Mouse (Mus musculus): ENCODE measurements at regions not wholly inside any gene's neighbourhood (a gene's known extent, or its start where the extent isn't known, plus 50 kb on each side); places are given as distances from the start of the nearest gene placed in this dataset.

GRCm38 (mm10) chr8:79554311-79554710, 85.1 kb upstream of the Otud4 start:
- H3K9ac ChIP-seq, result no peak overlapping the region
- no peak for ATAC-seq (ENCODE audit: low FRiP score, low read depth)
- 87% methylated on average over 2 of the region's 4 CpGs for WGBS

GRCm38 (mm10) chr8:79550151-79550550, 89.3 kb upstream of the Otud4 start:
- no peaks in the 10 kb centered on the region for H3K36me3 ChIP-seq
- H3K27ac ChIP-seq, result no peak overlapping the region
- no peaks in the 10 kb centered on the region for H3K27me3 ChIP-seq
- no peak overlapping the region for H3K9ac ChIP-seq
- 94% methylated on average over 2 of the region's 2 CpGs for WGBS
- no peaks in the 10 kb centered on the region for H3K9me3 ChIP-seq
- no peaks in the 10 kb centered on the region for H3K4me1 ChIP-seq
- H3K4me3 ChIP-seq, result no peak overlapping the region
- no peak overlapping the region for H3K4me2 ChIP-seq (replicated peaks)
- no peak for ATAC-seq (ENCODE audit: low FRiP score, low read depth)

More at GRCm38 (mm10) chr8:79554311-79554710, 85.1 kb upstream of the Otud4 start:
- no peak overlapping the region for H3K4me2 ChIP-seq (replicated peaks)
- no peak overlapping the region for H3K4me3 ChIP-seq
- H3K4me1 ChIP-seq, result no peaks in the 10 kb centered on the region
- no peak overlapping the region for H3K27ac ChIP-seq
- no peaks in the 10 kb centered on the region for H3K27me3 ChIP-seq
- H3K36me3 ChIP-seq, result no peaks in the 10 kb centered on the region
- H3K9me3 ChIP-seq, result no peaks in the 10 kb centered on the region

- Histone ChIP-seq H3K4me2 (replicated peaks) (no peak overlapping the region), H3K27ac (no peak overlapping the region), H3K9ac (no peak overlapping the region), H3K36me3 (no peaks in the 10 kb centered on the region), H3K9me3 (no peaks in the 10 kb centered on the region), H3K4me3 (no peak overlapping the region), H3K4me1 (no peaks in the 10 kb centered on the region), H3K27me3 (no peaks in the 10 kb centered on the region)
- 78% methylated on average over 6 of the region's 6 CpGs for WGBS
- no peak for ATAC-seq (ENCODE audit: low FRiP score, low read depth)
Observed at GRCm38 (mm10) chr8:79548156-79548555, 91.3 kb upstream of the Otud4 start.

GRCm38 (mm10) chr8:79545866-79546373, 93.5 kb upstream of the Otud4 start:
- Histone ChIP-seq H3K27ac (no peak overlapping the region), H3K4me2 (replicated peaks) (no peak overlapping the region), H3K36me3 (no peaks in the 10 kb centered on the region), H3K9ac (no peak overlapping the region), H3K9me3 (no peaks in the 10 kb centered on the region), H3K4me1 (no peaks in the 10 kb centered on the region), H3K27me3 (no peaks in the 10 kb centered on the region), H3K4me3 (no peak overlapping the region)
- WGBS, result 87% methylated on average over 5 of the region's 5 CpGs
- ATAC-seq (ENCODE audit: low FRiP score, low read depth), result no peak

- Histone ChIP-seq H3K36me3 (no peaks in the 10 kb centered on the region), H3K4me2 (replicated peaks) (no peak overlapping the region), H3K4me1 (no peaks in the 10 kb centered on the region), H3K27ac (no peak overlapping the region), H3K27me3 (no peaks in the 10 kb centered on the region), H3K9me3 (no peaks in the 10 kb centered on the region), H3K9ac (no peak overlapping the region), H3K4me3 (no peak overlapping the region)
- no peak for ATAC-seq (ENCODE audit: low FRiP score, low read depth)
- 46% methylated on average over 2 of the region's 2 CpGs for WGBS
Observed at GRCm38 (mm10) chr8:79542461-79542860, 97.0 kb upstream of the Otud4 start.

GRCm38 (mm10) chr8:79540053-79540452, 99.4 kb upstream of the Otud4 start:
- Histone ChIP-seq H3K9ac (no peak overlapping the region), H3K9me3 (no peaks in the 10 kb centered on the region), H3K36me3 (no peaks in the 10 kb centered on the region), H3K4me1 (no peaks in the 10 kb centered on the region), H3K4me3 (no peak overlapping the region), H3K27ac (no peak overlapping the region), H3K27me3 (no peaks in the 10 kb centered on the region), H3K4me2 (replicated peaks) (no peak overlapping the region)
- ATAC-seq (ENCODE audit: low FRiP score, low read depth), result no peak
- WGBS, result 81% methylated on average over 4 of the region's 4 CpGs

GRCm38 (mm10) chr8:79534271-79534889, 105.0 kb upstream of the Otud4 start:
- no peaks in the 10 kb centered on the region for H3K36me3 ChIP-seq
- H3K4me1 ChIP-seq, result peaks cover 11% of the 10 kb centered on the region; the same call in 1 of the 2 replicates
- peak overlapping the region; percentile 30 for H3K4me2 ChIP-seq (replicated peaks)
- H3K27ac ChIP-seq, result peak overlapping the region; percentile 11; the same call in 1 of the 2 replicates
- H3K9ac ChIP-seq, result no peak overlapping the region
- no peaks in the 10 kb centered on the region for H3K27me3 ChIP-seq
- H3K4me3 ChIP-seq, result no peak overlapping the region
- peak; percentile 69 for ATAC-seq (ENCODE audit: low FRiP score, low read depth)
- 0 out of 2 replicates have a peak, but pooled peaks cover 6% of the 10 kb centered on the region for H3K9me3 ChIP-seq
- WGBS, result 38% methylated on average over 12 of the region's 12 CpGs

- Histone ChIP-seq H3K4me1 (peaks cover 11% of the 10 kb centered on the region; the same call in 1 of the 2 replicates), H3K9me3 (0 out of 2 replicates have a peak, but pooled peaks cover 6% of the 10 kb centered on the region), H3K27me3 (no peaks in the 10 kb centered on the region), H3K27ac (no peak overlapping the region), H3K4me2 (replicated peaks) (no peak overlapping the region), H3K4me3 (no peak overlapping the region), H3K36me3 (no peaks in the 10 kb centered on the region), H3K9ac (no peak overlapping the region)
- WGBS, result 39% methylated on average over 4 of the region's 4 CpGs
- ATAC-seq (ENCODE audit: low FRiP score, low read depth), result no peak
Observed at GRCm38 (mm10) chr8:79529556-79529955, 109.9 kb upstream of the Otud4 start.

GRCm38 (mm10) chr8:79522040-79522439, 117.4 kb upstream of the Otud4 start:
- Histone ChIP-seq H3K9ac (no peak overlapping the region), H3K36me3 (no peaks in the 10 kb centered on the region), H3K4me2 (replicated peaks) (peak overlapping the region; percentile 37), H3K4me3 (no peak overlapping the region), H3K27ac (no peak overlapping the region; the same call in 1 of the 2 replicates), H3K9me3 (no peaks in the 10 kb centered on the region), H3K4me1 (0 out of 2 replicates have a peak, but pooled peaks cover 3% of the 10 kb centered on the region), H3K27me3 (no peaks in the 10 kb centered on the region)
- 13% methylated on average over 1 of the region's 1 CpGs for WGBS
- peak; percentile 69; the same call in 1 of the 2 replicates for ATAC-seq (ENCODE audit: low FRiP score, low read depth)

- Histone ChIP-seq H3K9me3 (no peaks in the 10 kb centered on the region), H3K27ac (no peak overlapping the region), H3K4me3 (no peak overlapping the region), H3K36me3 (no peaks in the 10 kb centered on the region), H3K4me1 (0 out of 2 replicates have a peak, but pooled peaks cover 3% of the 10 kb centered on the region), H3K27me3 (no peaks in the 10 kb centered on the region), H3K9ac (no peak overlapping the region), H3K4me2 (replicated peaks) (no peak overlapping the region)
- 50% methylated on average over 4 of the region's 4 CpGs for WGBS
- no peak for ATAC-seq (ENCODE audit: low FRiP score, low read depth)
Observed at GRCm38 (mm10) chr8:79518966-79519365, 119.6 kb upstream of the Smad1 start.

GRCm38 (mm10) chr8:79515282-79515783, 116.0 kb upstream of the Smad1 start:
- Histone ChIP-seq H3K27ac (no peak overlapping the region), H3K36me3 (no peaks in the 10 kb centered on the region), H3K9ac (no peak overlapping the region), H3K4me1 (no peaks in the 10 kb centered on the region), H3K4me2 (replicated peaks) (no peak overlapping the region), H3K4me3 (no peak overlapping the region), H3K9me3 (0 out of 2 replicates have a peak, but pooled peaks cover 4% of the 10 kb centered on the region), H3K27me3 (no peaks in the 10 kb centered on the region)
- no peak for ATAC-seq (ENCODE audit: low FRiP score, low read depth)
- 71% methylated on average over 6 of the region's 6 CpGs for WGBS

GRCm38 (mm10) chr8:79514655-79515278, 115.4 kb upstream of the Smad1 start:
- no peaks in the 10 kb centered on the region for H3K4me1 ChIP-seq
- H3K36me3 ChIP-seq, result no peaks in the 10 kb centered on the region
- H3K27ac ChIP-seq, result no peak overlapping the region
- H3K4me2 ChIP-seq (replicated peaks), result no peak overlapping the region
- H3K4me3 ChIP-seq, result no peak overlapping the region
- H3K9ac ChIP-seq, result no peak overlapping the region
- 0 out of 2 replicates have a peak, but pooled peaks cover 4% of the 10 kb centered on the region for H3K9me3 ChIP-seq
- no peak for ATAC-seq (ENCODE audit: low FRiP score, low read depth)
- no peaks in the 10 kb centered on the region for H3K27me3 ChIP-seq
- 53% methylated on average over 4 of the region's 4 CpGs for WGBS
